Mouse (Mus musculus) hindbrain, embryonic 13.5 days (tissue): ENCODE results near the gene Nckap5. TPM values are rescaled to one million over a fixed set of nuclear protein-coding genes. Genes with fewer than 3 reads are reported as not detected.

Source experiments
- ATAC-seq: fragments of 200-750 bp; cut with Nextera tagmentation; 2 replicates; pipeline ENCODE4 v1.8.0; 2017; ENCODE audit warnings: moderate TSS enrichment; ENCODE audit not compliant: low FRiP score
- H3K27ac ChIP-seq: fragments of 300-500 bp; sonication (generic); 2 replicates; pipeline ENCODE4 v1.5.1; 2015; ENCODE audit warnings: inconsistent platforms, mild to moderate bottlenecking, moderate library complexity
- H3K27me3 ChIP-seq: fragments of 300-500 bp; sonication (generic); 2 replicates; pipeline ENCODE4 v1.6.1; 2015; ENCODE audit warnings: mild to moderate bottlenecking, inconsistent platforms
- H3K36me3 ChIP-seq: fragments of 300-500 bp; sonication (generic); 2 replicates; pipeline ENCODE4 v1.6.1; 2015; ENCODE audit warnings: mild to moderate bottlenecking, inconsistent platforms
- H3K4me1 ChIP-seq: fragments of 300-500 bp; sonication (generic); replicated peaks from 2 replicates; pipeline ENCODE4 v1.6.1; 2015; ENCODE audit warnings: inconsistent platforms
- H3K4me2 ChIP-seq: fragments of 300-500 bp; sonication (generic); 2 replicates; pipeline ENCODE4 v1.6.1; 2015; ENCODE audit warnings: inconsistent platforms, mild to moderate bottlenecking, moderate library complexity
- H3K4me3 ChIP-seq: fragments of 300-500 bp; sonication (generic); 2 replicates; pipeline ENCODE4 v1.5.1; 2015; ENCODE audit warnings: mild to moderate bottlenecking, inconsistent platforms
- H3K9ac ChIP-seq: fragments of 300-500 bp; sonication (generic); 2 replicates; pipeline ENCODE4 v1.6.1; 2015; ENCODE audit warnings: mild to moderate bottlenecking, inconsistent platforms
- H3K9me3 ChIP-seq: fragments of 300-500 bp; sonication (generic); 2 replicates; pipeline ENCODE4 v1.6.1; 2016; ENCODE audit warnings: inconsistent platforms
- WGBS: fragments of 180-500 bp; shearing (Covaris S2); methylation state at CpG from one replicate; pipeline ENCODE4 v1.1.7; 2015; 5-methylcytosine and 5-hydroxymethylcytosine counted together
- polyA plus RNA-seq: library from polyadenylated mRNA; unstranded; fragments of >200 nt; fragmentation: Nextera tagmentation; extraction: Ambion mirVana; gene quantifications from 2 replicates; pipeline ENCODE4 v1.2.1, GENCODE M21; 2015

The Nckap5 gene
- polyA plus RNA-seq, 1 experiment from 2014 or later: 18.6 TPM

DNA sequence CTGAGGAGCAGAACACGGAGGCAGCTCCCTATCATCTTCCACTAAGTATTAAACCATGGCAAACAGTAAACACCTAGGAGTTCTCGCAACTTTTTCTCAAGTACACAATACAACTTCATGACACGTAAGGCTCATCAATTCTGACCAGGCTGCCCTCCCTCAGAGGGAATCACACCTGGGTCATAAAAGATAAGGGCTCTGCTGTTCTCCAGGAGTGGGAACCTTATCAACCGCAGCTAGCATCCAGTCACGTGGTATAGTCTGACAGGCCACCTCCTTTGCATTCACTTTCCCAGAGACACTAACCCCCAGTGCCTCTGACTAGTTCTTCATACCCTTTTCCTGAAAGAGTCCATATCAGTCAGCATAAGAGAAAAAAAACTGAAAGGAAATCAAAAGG lies 179.8 kb downstream of the Nckap5 start:
- no peaks in the 10 kb centered on the region for H3K36me3 ChIP-seq
- H3K27ac ChIP-seq: no peak overlapping the region
- ATAC-seq: no peak
- H3K9ac ChIP-seq: no peak overlapping the region
- no peak overlapping the region for H3K4me2 ChIP-seq
- no peaks in the 10 kb centered on the region for H3K4me1 ChIP-seq
- no peaks in the 10 kb centered on the region for H3K9me3 ChIP-seq
- no peak overlapping the region for H3K4me3 ChIP-seq
- WGBS: 79% methylated on average over 5 of the region's 5 CpGs
- H3K27me3 ChIP-seq: no peaks in the 10 kb centered on the region

DNA sequence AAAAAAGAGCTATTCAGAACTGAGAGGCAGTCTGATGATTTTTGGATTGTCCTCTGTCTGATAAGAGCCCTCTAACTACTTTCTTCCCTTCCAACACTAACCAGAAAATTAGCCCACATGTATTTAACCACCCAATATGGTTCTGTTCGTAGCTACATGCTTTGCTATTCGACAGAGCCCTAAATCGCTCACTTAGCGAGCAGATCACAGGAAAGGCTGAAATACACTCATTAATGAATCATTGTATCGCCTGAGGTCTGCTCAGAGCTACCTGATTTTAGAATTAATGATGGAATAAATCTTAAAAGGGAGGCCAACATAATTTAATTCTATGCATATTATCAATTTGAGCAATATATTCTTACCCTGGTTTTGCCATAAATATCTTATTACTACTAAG lies 187.8 kb downstream of the Nckap5 start:
- Histone ChIP-seq H3K36me3 (no peaks in the 10 kb centered on the region), H3K9me3 (no peaks in the 10 kb centered on the region), H3K27ac (no peak overlapping the region), H3K27me3 (no peaks in the 10 kb centered on the region), H3K4me1 (no peaks in the 10 kb centered on the region), H3K9ac (no peak overlapping the region), H3K4me3 (no peak overlapping the region), H3K4me2 (no peak overlapping the region)
- ATAC-seq: no peak
- 72% methylated on average over 5 of the region's 5 CpGs for WGBS

DNA sequence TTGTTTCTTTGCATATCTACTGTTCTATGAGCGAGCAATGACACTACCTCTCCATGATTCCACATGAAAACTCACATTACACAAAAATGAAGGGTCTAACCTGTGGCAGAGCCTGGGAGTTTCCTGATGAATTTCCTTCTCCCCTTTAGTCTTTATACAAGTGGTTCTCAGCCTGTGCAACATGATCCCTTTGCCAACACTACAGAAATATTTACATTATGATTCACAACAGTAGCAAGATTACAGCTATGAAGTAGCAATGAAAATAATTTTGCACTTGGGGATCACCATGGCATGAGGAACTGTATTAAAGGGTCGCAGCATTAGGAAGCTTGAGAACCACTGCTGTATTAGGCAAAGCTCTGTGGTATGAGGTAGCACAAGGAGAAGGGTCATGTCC lies 191.1 kb downstream of the Nckap5 start:
- Histone ChIP-seq H3K9me3 (no peaks in the 10 kb centered on the region), H3K4me2 (no peak overlapping the region), H3K27ac (no peak overlapping the region), H3K27me3 (no peaks in the 10 kb centered on the region), H3K36me3 (no peaks in the 10 kb centered on the region), H3K4me1 (no peaks in the 10 kb centered on the region), H3K4me3 (no peak overlapping the region), H3K9ac (no peak overlapping the region)
- 93% methylated on average over 2 of the region's 2 CpGs for WGBS
- ATAC-seq: no peak

DNA sequence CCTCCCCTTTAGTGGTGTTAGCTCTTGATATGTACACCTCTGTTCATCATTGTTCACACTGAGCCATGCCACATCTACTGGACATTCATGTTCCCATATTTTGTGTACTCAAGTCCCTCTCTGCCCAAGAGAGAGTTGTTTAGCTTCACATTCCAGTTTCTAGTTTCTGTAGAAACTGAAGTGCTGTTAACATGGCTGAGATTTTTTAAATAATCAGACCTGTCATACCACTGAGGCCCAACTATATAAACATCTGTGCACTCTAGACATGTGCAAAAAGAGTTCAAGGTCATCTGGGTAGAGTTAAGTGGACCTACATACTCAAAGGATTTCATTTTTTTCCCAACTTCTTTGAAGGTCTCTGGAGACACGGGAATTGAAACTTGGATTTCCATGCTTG lies 193.1 kb downstream of the Nckap5 start:
- WGBS: 88% methylated on average over 1 of the region's 1 CpGs
- Histone ChIP-seq H3K36me3 (no peaks in the 10 kb centered on the region), H3K4me1 (no peaks in the 10 kb centered on the region), H3K27ac (no peak overlapping the region), H3K4me3 (no peak overlapping the region), H3K27me3 (no peaks in the 10 kb centered on the region), H3K4me2 (no peak overlapping the region), H3K9me3 (no peaks in the 10 kb centered on the region), H3K9ac (no peak overlapping the region)
- no peak for ATAC-seq

DNA sequence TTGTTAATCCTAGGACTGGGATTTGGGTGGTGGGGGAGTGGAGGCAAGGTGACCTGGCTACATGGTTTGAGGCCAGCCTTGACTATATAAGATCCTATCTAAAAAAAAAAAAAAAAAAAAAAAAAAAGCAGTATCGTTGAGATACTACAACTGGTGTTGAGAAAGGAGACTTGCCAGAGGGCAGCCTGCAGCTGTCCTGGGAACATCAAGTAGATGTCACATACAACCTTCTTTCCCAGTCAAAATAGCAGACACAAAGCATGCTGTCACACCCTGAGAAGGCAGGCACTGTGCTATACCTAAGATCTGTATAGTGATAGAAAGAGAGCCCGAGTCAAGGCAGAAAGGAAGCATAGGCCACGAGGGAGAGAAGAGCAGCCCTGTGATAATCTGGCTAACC lies 204.4 kb downstream of the Nckap5 start:
- no peak overlapping the region for H3K4me2 ChIP-seq
- H3K9me3 ChIP-seq: no peaks in the 10 kb centered on the region
- no peak overlapping the region for H3K27ac ChIP-seq
- ATAC-seq: no peak
- 82% methylated on average over 3 of the region's 3 CpGs for WGBS
- H3K4me1 ChIP-seq: no peaks in the 10 kb centered on the region
- H3K27me3 ChIP-seq: no peaks in the 10 kb centered on the region
- H3K9ac ChIP-seq: no peak overlapping the region
- no peaks in the 10 kb centered on the region for H3K36me3 ChIP-seq
- no peak overlapping the region for H3K4me3 ChIP-seq

DNA sequence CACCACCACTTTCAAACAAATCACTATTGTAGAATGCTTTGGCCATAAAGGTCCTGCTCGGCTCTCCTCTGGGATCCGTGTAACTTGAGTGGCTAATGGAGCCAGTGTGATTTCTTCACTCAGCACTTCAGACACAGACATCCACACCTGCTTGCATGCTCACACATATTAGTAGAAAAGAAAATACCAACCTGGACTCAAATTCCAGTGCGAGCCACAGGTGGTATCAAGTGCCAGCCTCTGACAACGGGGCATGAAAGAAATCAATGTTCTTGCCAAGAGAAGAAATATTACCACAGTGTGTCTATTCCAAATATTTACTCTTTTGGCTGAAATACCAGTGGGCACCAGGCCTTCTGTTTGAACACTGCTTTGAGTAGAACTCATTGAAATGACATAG lies 208.6 kb downstream of the Nckap5 start:
- 88% methylated on average over 4 of the region's 4 CpGs for WGBS
- no peak overlapping the region for H3K9ac ChIP-seq
- H3K4me1 ChIP-seq: no peaks in the 10 kb centered on the region

DNA sequence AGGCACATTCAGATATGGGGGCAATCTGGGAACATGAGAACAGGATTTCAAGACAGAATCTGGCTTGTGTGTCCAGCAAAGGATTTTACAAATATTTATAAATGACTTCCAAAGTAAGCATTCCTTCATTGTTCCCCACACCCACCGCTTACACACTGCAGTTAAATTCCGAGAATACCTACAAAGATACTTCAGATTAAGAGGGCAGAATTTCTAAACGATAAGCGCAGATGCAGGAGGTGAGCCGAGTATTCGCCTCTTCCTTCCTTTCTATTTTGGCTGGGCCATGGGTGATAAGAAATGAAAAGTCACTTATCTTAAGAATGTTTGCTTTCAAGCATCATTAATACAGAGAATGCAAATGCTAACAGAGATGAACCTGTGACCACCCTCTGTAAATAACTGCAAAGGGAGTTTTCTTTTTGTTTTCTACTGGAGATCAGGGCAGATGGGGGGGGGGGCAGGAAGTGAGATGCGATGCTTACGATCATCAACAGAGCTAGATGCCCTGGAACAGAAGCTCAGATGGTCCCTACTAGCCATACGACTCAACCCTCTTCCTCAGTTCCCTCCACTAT lies 213.0 kb downstream of the Nckap5 start:
- Histone ChIP-seq H3K4me1 (no peaks in the 10 kb centered on the region), H3K4me2 (no peak overlapping the region), H3K9ac (no peak overlapping the region), H3K27me3 (no peaks in the 10 kb centered on the region), H3K27ac (no peak overlapping the region), H3K36me3 (no peaks in the 10 kb centered on the region), H3K9me3 (peaks cover 3% of the 10 kb centered on the region), H3K4me3 (no peak overlapping the region)
- 92% methylated on average over 9 of the region's 9 CpGs for WGBS
- no peak for ATAC-seq

More for the DNA sequence above, 208.6 kb downstream of the Nckap5 start:
- Histone ChIP-seq H3K36me3 (no peaks in the 10 kb centered on the region), H3K27ac (no peak overlapping the region), H3K9me3 (no peaks in the 10 kb centered on the region), H3K4me2 (no peak overlapping the region), H3K27me3 (no peaks in the 10 kb centered on the region), H3K4me3 (no peak overlapping the region)
- ATAC-seq: no peak

DNA sequence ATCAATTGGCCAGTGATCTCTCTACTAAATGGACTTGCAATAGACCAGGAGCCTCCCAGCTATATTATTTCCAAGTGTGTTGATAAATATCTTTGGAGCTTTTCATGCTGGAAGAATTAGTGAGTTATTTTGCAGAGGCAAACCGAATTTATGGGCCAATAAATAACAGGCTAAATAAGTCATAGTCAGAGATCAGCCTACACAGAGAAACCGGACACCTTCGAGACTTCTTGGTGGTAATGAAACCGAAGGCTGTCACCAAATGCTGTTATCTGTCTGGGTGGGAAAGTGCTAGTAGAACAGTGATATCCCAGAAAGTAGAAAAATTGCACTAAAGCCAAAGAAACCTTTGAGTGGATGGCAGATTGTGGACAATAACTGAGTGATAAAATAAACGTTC lies 213.6 kb downstream of the Nckap5 start:
- peaks cover 3% of the 10 kb centered on the region for H3K9me3 ChIP-seq
- H3K27ac ChIP-seq: no peak overlapping the region
- ATAC-seq: no peak
- no peak overlapping the region for H3K4me2 ChIP-seq
- H3K9ac ChIP-seq: no peak overlapping the region
- H3K4me3 ChIP-seq: no peak overlapping the region
- 87% methylated on average over 5 of the region's 5 CpGs for WGBS
- H3K36me3 ChIP-seq: no peaks in the 10 kb centered on the region
- no peaks in the 10 kb centered on the region for H3K27me3 ChIP-seq
- no peaks in the 10 kb centered on the region for H3K4me1 ChIP-seq

DNA sequence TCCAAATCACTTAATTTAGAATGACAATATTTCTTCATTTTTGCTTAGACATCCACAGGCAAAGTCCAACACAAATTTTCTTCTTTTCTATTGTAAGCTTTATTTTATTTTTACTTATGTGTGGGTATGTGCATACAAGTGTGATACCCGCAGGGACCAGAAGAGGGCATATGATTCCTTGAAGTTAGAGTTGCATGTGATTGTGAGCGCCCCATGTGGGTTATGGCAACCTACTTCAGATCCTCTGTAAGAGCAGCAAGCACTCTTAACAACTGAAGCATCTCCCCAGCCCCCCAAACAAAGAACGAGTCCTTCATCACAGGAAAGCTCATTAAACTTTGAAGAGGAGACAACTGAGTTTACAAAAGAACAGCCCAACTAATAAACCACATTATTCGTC lies 217.7 kb downstream of the Nckap5 start:
- H3K4me1 ChIP-seq: no peaks in the 10 kb centered on the region
- H3K4me3 ChIP-seq: no peak overlapping the region
- no peaks in the 10 kb centered on the region for H3K36me3 ChIP-seq
- peaks cover 3% of the 10 kb centered on the region for H3K9me3 ChIP-seq
- WGBS: 79% methylated on average over 4 of the region's 4 CpGs
- no peak overlapping the region for H3K9ac ChIP-seq
- H3K4me2 ChIP-seq: no peak overlapping the region
- no peak for ATAC-seq
- no peaks in the 10 kb centered on the region for H3K27me3 ChIP-seq
- no peak overlapping the region for H3K27ac ChIP-seq

DNA sequence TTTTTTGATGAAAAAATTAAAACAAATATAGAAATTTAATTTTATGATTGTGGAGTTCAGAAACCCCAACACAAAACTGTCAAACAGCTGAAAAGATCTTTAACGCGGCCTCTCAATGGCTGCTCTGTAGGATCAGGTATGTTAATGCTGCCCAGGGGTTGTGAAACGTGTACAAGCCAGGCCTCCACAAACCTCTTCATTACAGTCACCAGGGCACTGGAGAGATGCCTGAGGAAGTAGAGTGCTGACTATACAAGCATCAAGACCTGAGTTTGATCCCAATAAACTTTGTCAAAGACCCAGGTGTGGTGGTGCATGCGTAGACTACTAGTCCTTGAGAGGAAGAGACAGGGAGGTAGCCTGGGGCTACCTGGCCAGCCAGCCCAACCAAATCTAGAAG lies 222.0 kb downstream of the Nckap5 start:
- no peak overlapping the region for H3K4me2 ChIP-seq
- no peak for ATAC-seq
- H3K27me3 ChIP-seq: no peaks in the 10 kb centered on the region
- H3K9ac ChIP-seq: no peak overlapping the region
- no peaks in the 10 kb centered on the region for H3K9me3 ChIP-seq
- H3K4me3 ChIP-seq: no peak overlapping the region
- H3K27ac ChIP-seq: no peak overlapping the region
- H3K36me3 ChIP-seq: no peaks in the 10 kb centered on the region
- 90% methylated on average over 4 of the region's 4 CpGs for WGBS
- H3K4me1 ChIP-seq: peaks cover 24% of the 10 kb centered on the region

DNA sequence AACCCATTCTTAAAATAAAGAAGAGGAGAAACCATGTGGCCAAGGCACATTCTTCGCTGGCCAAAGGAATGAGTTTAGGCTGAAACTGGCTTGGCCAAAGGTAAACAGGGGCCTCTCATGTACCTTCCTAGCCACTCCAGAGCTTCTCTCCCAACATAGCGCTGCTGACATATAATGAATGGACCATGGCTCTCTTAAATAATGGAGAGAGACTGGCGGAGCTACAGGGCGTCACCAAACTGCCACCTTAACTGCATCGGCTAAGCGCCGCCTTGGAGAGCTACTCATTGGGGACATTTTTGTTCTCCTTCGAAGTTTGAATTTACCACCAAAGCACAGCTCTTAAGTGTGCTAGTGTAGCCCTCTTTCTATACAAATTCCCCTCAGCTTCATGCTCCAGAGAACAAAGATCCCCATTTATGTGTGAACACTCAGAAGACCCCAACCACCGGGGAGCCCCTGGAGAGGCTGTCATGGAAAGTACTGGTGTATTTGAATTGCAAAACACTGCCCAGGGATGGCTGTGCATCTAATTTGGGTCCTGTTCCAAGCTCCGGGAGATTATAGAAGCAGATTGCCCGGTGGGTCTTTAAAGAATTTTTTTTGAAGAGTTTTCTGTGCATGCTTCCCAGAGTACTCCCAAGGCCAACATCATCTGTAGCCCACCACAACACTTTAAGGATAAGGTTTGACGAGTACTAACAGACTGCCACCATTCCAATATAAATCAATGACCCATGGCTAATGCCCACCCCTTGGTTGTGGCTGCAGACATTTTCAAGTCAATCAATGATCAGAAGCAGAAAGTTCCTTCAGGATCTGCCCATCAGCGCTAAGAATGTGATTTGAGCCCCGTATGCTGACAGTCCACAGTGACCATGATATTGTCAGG lies 224.2 kb downstream of the Nckap5 start:
- H3K9ac ChIP-seq: no peak overlapping the region
- peak overlapping the region; percentile 59; the same call in 1 of the 2 replicates for H3K27ac ChIP-seq
- ATAC-seq: peak; percentile 62
- 28% methylated on average over 14 of the region's 14 CpGs for WGBS
- no peak overlapping the region for H3K4me2 ChIP-seq
- no peaks in the 10 kb centered on the region for H3K27me3 ChIP-seq
- no peak overlapping the region for H3K4me3 ChIP-seq
- H3K9me3 ChIP-seq: no peaks in the 10 kb centered on the region
- H3K4me1 ChIP-seq: peaks cover 24% of the 10 kb centered on the region
- H3K36me3 ChIP-seq: no peaks in the 10 kb centered on the region

DNA sequence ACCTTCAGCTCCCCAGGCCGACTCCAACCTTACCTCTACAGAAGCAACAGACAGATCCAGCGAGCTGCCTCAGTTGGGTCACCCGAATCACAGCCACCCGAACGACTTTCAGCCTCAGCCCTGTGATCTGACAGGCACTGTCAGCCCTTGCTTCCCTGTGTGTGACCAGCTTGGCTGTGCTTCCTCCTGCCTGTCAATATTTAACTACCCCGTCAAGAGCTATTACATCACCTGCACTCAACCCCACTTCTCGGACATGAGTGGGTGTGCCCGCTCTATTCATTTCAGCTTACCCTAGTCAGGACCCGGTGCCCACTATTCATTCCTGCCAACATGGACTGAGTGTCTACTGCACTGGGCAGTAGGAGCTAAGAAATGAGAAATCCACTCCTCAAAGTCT lies 226.0 kb downstream of the Nckap5 start:
- H3K27me3 ChIP-seq: no peaks in the 10 kb centered on the region
- no peak for ATAC-seq
- H3K4me2 ChIP-seq: no peak overlapping the region
- no peak overlapping the region for H3K27ac ChIP-seq
- no peak overlapping the region for H3K9ac ChIP-seq
- H3K4me3 ChIP-seq: no peak overlapping the region
- 85% methylated on average over 9 of the region's 9 CpGs for WGBS
- peaks cover 28% of the 10 kb centered on the region for H3K4me1 ChIP-seq
- H3K36me3 ChIP-seq: no peaks in the 10 kb centered on the region
- H3K9me3 ChIP-seq: no peaks in the 10 kb centered on the region
